Mouse (Mus musculus): Measurements from ENCODE around the gene Gm614.

DNA sequence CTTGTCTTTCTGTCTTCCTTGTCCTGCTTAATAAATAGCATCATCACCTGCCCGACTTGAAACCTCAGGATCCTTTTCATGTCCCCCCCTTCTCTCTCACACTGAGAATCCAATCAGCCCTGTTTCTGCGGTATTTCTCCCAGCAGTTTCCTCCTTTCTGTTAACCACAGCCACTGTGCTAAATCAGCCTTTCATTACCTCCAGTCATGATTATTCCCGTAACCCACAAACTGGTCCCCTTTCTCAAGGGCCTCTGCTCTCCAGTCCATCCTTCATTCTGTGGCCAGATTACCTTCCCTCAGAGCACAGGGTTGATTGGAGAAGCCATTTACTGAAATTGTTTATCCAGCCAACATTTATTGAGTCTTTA is 4.9 kb upstream of the Gm614 start, which contains the start of gene Gm20489:
- TF ChIP-seq EP300 (IDR thresholded peaks at IDR 0.05; ENCODE audit: low read depth): no peak
- no peak for TF ChIP-seq CTCF (IDR thresholded peaks at IDR 0.05; ENCODE audit: low read depth)

Data from liver, postnatal 0 days (tissue).